Mouse (Mus musculus): Measurements from ENCODE around the gene Psmb9. TPM values are rescaled to one million over a fixed set of nuclear protein-coding genes. Genes with fewer than 3 reads are reported as not detected.
"Not testable (repeated sequence)": the region's sequence is repeated elsewhere in the genome, so short reads cannot be mapped to it uniquely, and the experiment has no call there.

Psmb9 gene
- total RNA-seq, 4 experiments from 2014 or later = 3.9 to 9.0 (median 5.8) TPM

- no peak for DNase-seq (ENCODE audit: low spot score in 2 of 2)
Measured at GRCm38 (mm10) chr17:34185526-34185925, 2.0 kb downstream of the Psmb9 start.

- no peak for DNase-seq (ENCODE audit: low spot score in 2 of 2)
Measured at GRCm38 (mm10) chr17:34183564-34184219, 3.9 kb downstream of the Psmb9 start.

GRCm38 (mm10) chr17:34179913-34180859 lies 7.4 kb downstream of the Psmb9 start:
- DNase-seq (ENCODE audit: low spot score in 2 of 2) = no peak

- no peak for DNase-seq (ENCODE audit: low spot score in 2 of 2)
Measured at GRCm38 (mm10) chr17:34179019-34179418, 8.5 kb downstream of the Psmb9 start.

GRCm38 (mm10) chr17:34177179-34177578 lies 10.4 kb downstream of the Psmb9 start:
- DNase-seq (ENCODE audit: low spot score in 2 of 2) = no peak

- DNase-seq (ENCODE audit: low spot score in 2 of 2) = no peak
Measured at GRCm38 (mm10) chr17:34174075-34174474, 13.5 kb downstream of the Psmb9 start.

- no peak for DNase-seq (ENCODE audit: low spot score in 2 of 2)
Measured at GRCm38 (mm10) chr17:34172528-34172927, 15.0 kb downstream of the Psmb9 start.

- DNase-seq (ENCODE audit: low spot score in 2 of 2) = peak; percentile 56 to 88
Measured at GRCm38 (mm10) chr17:34170877-34171498, 16.6 kb downstream of the Psmb9 start.

- DNase-seq (ENCODE audit: low spot score in 2 of 2) = no peak
Measured at GRCm38 (mm10) chr17:34170487-34170876, 17.1 kb downstream of the Psmb9 start.

GRCm38 (mm10) chr17:34169279-34169678 lies 18.3 kb downstream of the Psmb9 start:
- peak in 1 of 2 experiments; percentile 14 for DNase-seq (ENCODE audit: low spot score in 2 of 2)

- no peak for DNase-seq (ENCODE audit: low spot score in 2 of 2)
Measured at GRCm38 (mm10) chr17:34165033-34165730, 22.4 kb downstream of the Psmb9 start.

GRCm38 (mm10) chr17:34164202-34164895 lies 23.2 kb downstream of the Psmb9 start:
- DNase-seq (ENCODE audit: low spot score in 2 of 2) = no peak

- no peak for DNase-seq (ENCODE audit: low spot score in 2 of 2)
Measured at GRCm38 (mm10) chr17:34155534-34155933, 32.0 kb downstream of the Psmb9 start.

- no peak for DNase-seq (ENCODE audit: low spot score in 2 of 2)
Measured at GRCm38 (mm10) chr17:34152923-34153322, 34.6 kb downstream of the Psmb9 start, which contains the start of gene H2-DMb1. TSS of gene H2-DMb1 (plus strand) at chr17:34153072.

- no peak for DNase-seq (ENCODE audit: low spot score in 2 of 2)
Measured at GRCm38 (mm10) chr17:34144960-34145371, 42.6 kb downstream of the Psmb9 start.

GRCm38 (mm10) chr17:34144221-34144620 lies 43.3 kb downstream of the Psmb9 start:
- not testable (repeated sequence) for DNase-seq (ENCODE audit: low spot score in 2 of 2)

GRCm38 (mm10) chr17:34143461-34143860 lies 44.1 kb downstream of the Psmb9 start:
- no peak for DNase-seq (ENCODE audit: low spot score in 2 of 2)

- DNase-seq (ENCODE audit: low spot score in 2 of 2) = no peak
Measured at GRCm38 (mm10) chr17:34143033-34143432, 44.5 kb downstream of the Psmb9 start, which contains the start of gene H2-DMb2. TSS of gene H2-DMb2 (plus strand) at chr17:34143307.

GRCm38 (mm10) chr17:34142456-34143010 lies 45.0 kb downstream of the Psmb9 start:
- no peak for DNase-seq (ENCODE audit: low spot score in 2 of 2)

GRCm38 (mm10) chr17:34141448-34141847 lies 46.1 kb downstream of the Psmb9 start:
- peak in 1 of 2 experiments; percentile 48 for DNase-seq (ENCODE audit: low spot score in 2 of 2)

Data from layer of hippocampus, adult 8-10 months (tissue).